Mouse (Mus musculus) heart, embryonic 14.5 days (tissue): ENCODE results near the gene Trio. TPM values are rescaled to one million over a fixed set of nuclear protein-coding genes. Genes with fewer than 3 reads are reported as not detected.

Source experiments
- ATAC-seq: fragments of 200-750 bp; cut with Nextera tagmentation; 2 replicates; pipeline ENCODE4 v1.8.0; 2017; ENCODE audit warnings: low read depth, moderate TSS enrichment; ENCODE audit not compliant: insufficient number of reproducible peaks, insufficient read depth, low FRiP score
- H3K27ac ChIP-seq, 2 experiments: fragments of 200-500 bp in 1 of 2; fragments of 300-500 bp in 1 of 2; sonication (generic) in 1 of 2; replicated peaks in 1 of 2; 2 replicates each; pipeline ENCODE4 v1.5.1; 2012 to 2014; ENCODE audit warnings: low read depth in 2 of 2, low read length in 2 of 2, control low read depth in 1 of 2, mild to moderate bottlenecking in 1 of 2, mixed read lengths in 1 of 2; ENCODE audit not compliant: control insufficient read depth in 1 of 2, insufficient read depth in 1 of 2
- H3K27me3 ChIP-seq: fragments of 300-500 bp; sonication (generic); 2 replicates; pipeline ENCODE4 v1.6.1; 2014; ENCODE audit warnings: mild to moderate bottlenecking, low read length, control low read depth; ENCODE audit not compliant: control insufficient read depth, insufficient read depth
- H3K36me3 ChIP-seq: fragments of 300-500 bp; sonication (generic); 2 replicates; pipeline ENCODE4 v1.6.1; 2014; ENCODE audit warnings: mild to moderate bottlenecking, control low read depth, low read length, mixed read lengths; ENCODE audit not compliant: control insufficient read depth, insufficient read depth
- H3K4me1 ChIP-seq, 2 experiments: fragments of 200-500 bp in 1 of 2; fragments of 300-500 bp in 1 of 2; sonication (generic) in 1 of 2; 2 replicates each; pipeline ENCODE4 v1.6.1; 2012 to 2014; ENCODE audit warnings: low read length in 2 of 2, control low read depth in 1 of 2, mixed read lengths in 1 of 2; ENCODE audit not compliant: control insufficient read depth in 2 of 2, insufficient read depth in 2 of 2
- H3K4me2 ChIP-seq: fragments of 300-500 bp; sonication (generic); 2 replicates; pipeline ENCODE4 v1.6.1; 2014; ENCODE audit warnings: mild to moderate bottlenecking, low read length
- H3K4me3 ChIP-seq, 2 experiments: fragments of 200-500 bp in 1 of 2; fragments of 300-500 bp in 1 of 2; sonication (generic) in 1 of 2; 2 replicates each; pipeline ENCODE4 v1.5.1; 2012 to 2014; ENCODE audit warnings: low read length in 2 of 2, mild to moderate bottlenecking in 2 of 2, control low read depth in 1 of 2, low read depth in 1 of 2, moderate library complexity in 1 of 2; ENCODE audit not compliant: control insufficient read depth in 1 of 2, insufficient read depth in 1 of 2
- H3K9ac ChIP-seq: fragments of 300-500 bp; sonication (generic); 2 replicates; pipeline ENCODE4 v1.6.1; 2014; ENCODE audit warnings: mild to moderate bottlenecking, low read length
- H3K9me3 ChIP-seq: fragments of 300-500 bp; sonication (generic); 2 replicates; pipeline ENCODE4 v1.6.1; 2016; ENCODE audit warnings: low read length, control low read depth; ENCODE audit not compliant: control insufficient read depth
- WGBS: fragments of 180-500 bp; shearing (Covaris S2); extraction: QIAGEN DNeasy Blood & Tissue Kit; methylation state at CpG from one replicate; pipeline ENCODE4 v1.1.7; 2014; 5-methylcytosine and 5-hydroxymethylcytosine counted together
- polyA plus RNA-seq: library from polyadenylated mRNA; unstranded; fragments of >200 nt; fragmentation: Nextera tagmentation; extraction: Ambion mirVana; gene quantifications from 2 replicates; pipeline ENCODE4 v1.2.1, GENCODE M21; 2014

Gene Trio
- polyA plus RNA-seq, 1 experiment from 2014 or later: 23.8 TPM

GRCm38 (mm10) chr15:27910179-27910578 is 115.5 kb downstream of the Trio start:
- Histone ChIP-seq H3K36me3 (peaks cover 14% of the 10 kb centered on the region), H3K27ac (no peak overlapping the region), H3K4me2 (no peak overlapping the region), H3K9ac (no peak overlapping the region), H3K27me3 (no peaks in the 10 kb centered on the region), H3K9me3 (no peaks in the 10 kb centered on the region), H3K4me1 (peaks cover 17 to 32% of the 10 kb centered on the region in 2 experiments), H3K4me3 (no peak overlapping the region)
- no peak for ATAC-seq
- WGBS: 72% methylated on average over 7 of the region's 7 CpGs

GRCm38 (mm10) chr15:27907649-27908048 is 118.0 kb downstream of the Trio start:
- 29% methylated on average over 5 of the region's 5 CpGs for WGBS
- no peaks in the 10 kb centered on the region for H3K27me3 ChIP-seq
- ATAC-seq: no peak
- H3K4me2 ChIP-seq: no peak overlapping the region
- no peak overlapping the region for H3K4me3 ChIP-seq
- H3K9ac ChIP-seq: no peak overlapping the region; the same call in 1 of the 2 replicates
- H3K9me3 ChIP-seq: no peaks in the 10 kb centered on the region
- peaks cover 25 to 49% of the 10 kb centered on the region in 2 experiments for H3K4me1 ChIP-seq
- H3K27ac ChIP-seq: peak overlapping the region in 1 of 2 experiments; percentile 26; a peak in 2 of 4 replicates
- peaks cover 15% of the 10 kb centered on the region for H3K36me3 ChIP-seq

- H3K9ac ChIP-seq: no peak overlapping the region
- no peak overlapping the region for H3K4me3 ChIP-seq
- H3K27me3 ChIP-seq: no peaks in the 10 kb centered on the region
- H3K4me2 ChIP-seq: no peak overlapping the region
- H3K9me3 ChIP-seq: no peaks in the 10 kb centered on the region
- H3K4me1 ChIP-seq: peaks cover 25 to 49% of the 10 kb centered on the region in 2 experiments
- H3K36me3 ChIP-seq: peaks cover 19% of the 10 kb centered on the region
- WGBS: 44% methylated on average over 4 of the region's 4 CpGs
- H3K27ac ChIP-seq: peak overlapping the region in 1 of 2 experiments; percentile 33; a peak in 1 of 4 replicates
- ATAC-seq: no peak
Measured at GRCm38 (mm10) chr15:27906409-27906808, 119.2 kb downstream of the Trio start.

GRCm38 (mm10) chr15:27905341-27905740 is 120.3 kb downstream of the Trio start:
- Histone ChIP-seq H3K4me1 (peaks cover 25 to 49% of the 10 kb centered on the region in 2 experiments), H3K9ac (0 out of 2 replicates have a peak overlapping the region, but pooled peaks have one; percentile 26), H3K27me3 (no peaks in the 10 kb centered on the region), H3K36me3 (peaks cover 23% of the 10 kb centered on the region), H3K4me3 (no peak overlapping the region), H3K4me2 (peak overlapping the region; percentile 38), H3K27ac (peak overlapping the region in 1 of 2 experiments; percentile 42; a peak in 2 of 4 replicates), H3K9me3 (no peaks in the 10 kb centered on the region)
- ATAC-seq: no peak
- WGBS: 55% methylated on average over 6 of the region's 6 CpGs

GRCm38 (mm10) chr15:27904346-27905005 is 121.2 kb downstream of the Trio start:
- Histone ChIP-seq H3K4me3 (no peak overlapping the region), H3K9me3 (no peaks in the 10 kb centered on the region), H3K4me2 (peak overlapping the region; percentile 38), H3K27me3 (no peaks in the 10 kb centered on the region), H3K27ac (peak overlapping the region in 1 of 2 experiments; percentile 42; a peak in 2 of 4 replicates), H3K4me1 (peaks cover 26 to 56% of the 10 kb centered on the region in 2 experiments), H3K36me3 (peaks cover 29% of the 10 kb centered on the region), H3K9ac (peak overlapping the region; percentile 26; the same call in 1 of the 2 replicates)
- ATAC-seq: no peak
- 50% methylated on average over 16 of the region's 16 CpGs for WGBS

- H3K4me1 ChIP-seq: peaks cover 18 to 51% of the 10 kb centered on the region in 2 experiments
- no peaks in the 10 kb centered on the region for H3K9me3 ChIP-seq
- ATAC-seq: no peak
- WGBS: 94% methylated on average over 15 of the region's 15 CpGs
- H3K27me3 ChIP-seq: no peaks in the 10 kb centered on the region
- no peak overlapping the region for H3K9ac ChIP-seq
- peaks cover 46% of the 10 kb centered on the region for H3K36me3 ChIP-seq
- H3K4me2 ChIP-seq: no peak overlapping the region
- H3K27ac ChIP-seq: no peak overlapping the region
- H3K4me3 ChIP-seq: no peak overlapping the region
Measured at GRCm38 (mm10) chr15:27901200-27901599, 124.4 kb downstream of the Trio start.

- peak overlapping the region; percentile 83 to 88 for H3K27ac ChIP-seq
- H3K36me3 ChIP-seq: peaks cover 67% of the 10 kb centered on the region
- peaks cover 9 to 31% of the 10 kb centered on the region in 2 experiments for H3K4me1 ChIP-seq
- H3K9me3 ChIP-seq: no peaks in the 10 kb centered on the region
- H3K9ac ChIP-seq: no peak overlapping the region
- H3K27me3 ChIP-seq: no peaks in the 10 kb centered on the region
- 23% methylated on average over 6 of the region's 6 CpGs for WGBS
- peak; percentile 80 for ATAC-seq
- no peak overlapping the region for H3K4me3 ChIP-seq
- peak overlapping the region; percentile 46 for H3K4me2 ChIP-seq
Measured at GRCm38 (mm10) chr15:27898795-27899406, 126.7 kb downstream of the Trio start.
